Mouse (Mus musculus): Measurements from ENCODE around the gene Slc2a4. TPM values are rescaled to one million over a fixed set of nuclear protein-coding genes. Genes with fewer than 3 reads are reported as not detected.
"Not testable (repeated sequence)": the region's sequence is repeated elsewhere in the genome, so short reads cannot be mapped to it uniquely, and the experiment has no call there.

Gene Slc2a4
- polyA plus RNA-seq, 1 experiment from 2014 or later = 25.9 TPM

GRCm38 (mm10) chr11:69970222-69970621 lies 22.2 kb upstream of the Slc2a4 start:
- no peak for ATAC-seq (ENCODE audit: insufficient number of reproducible peaks, low FRiP score)
- Histone ChIP-seq H3K36me3 (peaks cover 67% of the 10 kb centered on the region), H3K27me3 (replicated peaks) (peaks cover 30% of the 10 kb centered on the region), H3K4me3 (no peak overlapping the region), H3K9me3 (replicated peaks) (no peaks in the 10 kb centered on the region), H3K9ac (no peak overlapping the region), H3K4me2 (no peak overlapping the region), H3K27ac (ENCODE audit: poor library complexity, severe bottlenecking) (no peak overlapping the region), H3K4me1 (replicated peaks) (peaks cover 17% of the 10 kb centered on the region)
- WGBS = 83% methylated on average over 6 of the region's 6 CpGs

GRCm38 (mm10) chr11:69968793-69969192 lies 20.8 kb upstream of the Slc2a4 start:
- 80% methylated on average over 4 of the region's 4 CpGs for whole genome bisulfite sequencing
- no peak overlapping the region for H3K27ac ChIP-seq (ENCODE audit: poor library complexity, severe bottlenecking)
- H3K4me3 ChIP-seq = no peak overlapping the region
- no peak overlapping the region for H3K9ac ChIP-seq
- no peak overlapping the region for H3K4me2 ChIP-seq
- peaks cover 44% of the 10 kb centered on the region for H3K27me3 ChIP-seq (replicated peaks)
- peaks cover 53% of the 10 kb centered on the region for H3K36me3 ChIP-seq
- ATAC-seq (ENCODE audit: insufficient number of reproducible peaks, low FRiP score) = no peak
- H3K4me1 ChIP-seq (replicated peaks) = peaks cover 18% of the 10 kb centered on the region
- H3K9me3 ChIP-seq (replicated peaks) = no peaks in the 10 kb centered on the region

GRCm38 (mm10) chr11:69966860-69967517 lies 19.0 kb upstream of the Slc2a4 start:
- Histone ChIP-seq H3K4me3 (peak overlapping the region; percentile 49), H3K27ac (ENCODE audit: poor library complexity, severe bottlenecking) (no peak overlapping the region), H3K4me2 (peak overlapping the region; percentile 76), H3K36me3 (peaks cover 36% of the 10 kb centered on the region), H3K9me3 (replicated peaks) (no peaks in the 10 kb centered on the region), H3K27me3 (replicated peaks) (peaks cover 61% of the 10 kb centered on the region), H3K4me1 (replicated peaks) (peaks cover 18% of the 10 kb centered on the region), H3K9ac (peak overlapping the region; percentile 64)
- WGBS = 34% methylated on average over 17 of the region's 17 CpGs
- no peak for ATAC-seq (ENCODE audit: insufficient number of reproducible peaks, low FRiP score)

- peaks cover 31% of the 10 kb centered on the region for H3K36me3 ChIP-seq
- peak overlapping the region; percentile 76 for H3K4me2 ChIP-seq
- 1% methylated on average over 59 of the region's 59 CpGs for WGBS
- peaks cover 68% of the 10 kb centered on the region for H3K27me3 ChIP-seq (replicated peaks)
- H3K27ac ChIP-seq (ENCODE audit: poor library complexity, severe bottlenecking) = no peak overlapping the region
- H3K4me1 ChIP-seq (replicated peaks) = peaks cover 18% of the 10 kb centered on the region
- H3K9ac ChIP-seq = peak overlapping the region; percentile 64
- H3K4me3 ChIP-seq = peak overlapping the region; percentile 49
- ATAC-seq (ENCODE audit: insufficient number of reproducible peaks, low FRiP score) = peak; percentile 58; the same call in 1 of the 2 replicates
- H3K9me3 ChIP-seq (replicated peaks) = no peaks in the 10 kb centered on the region
These were observed 18.2 kb upstream of the Slc2a4 start for GRCm38 (mm10) chr11:69966006-69966859.

- Histone ChIP-seq H3K4me1 (replicated peaks) (peaks cover 18% of the 10 kb centered on the region), H3K4me2 (peak overlapping the region; percentile 76), H3K9me3 (replicated peaks) (no peaks in the 10 kb centered on the region), H3K36me3 (peaks cover 27% of the 10 kb centered on the region), H3K9ac (peak overlapping the region; percentile 64; the same call in 1 of the 2 replicates), H3K27me3 (replicated peaks) (peaks cover 68% of the 10 kb centered on the region), H3K4me3 (peak overlapping the region; percentile 49), H3K27ac (ENCODE audit: poor library complexity, severe bottlenecking) (no peak overlapping the region)
- 3% methylated on average over 49 of the region's 49 CpGs for WGBS
- no peak for ATAC-seq (ENCODE audit: insufficient number of reproducible peaks, low FRiP score)
These were observed 17.4 kb upstream of the Slc2a4 start for GRCm38 (mm10) chr11:69965271-69966005.

GRCm38 (mm10) chr11:69964650-69965270 lies 16.8 kb upstream of the Slc2a4 start, which contains the start of gene Cldn7:
TSS of gene Cldn7 (plus strand) at chr11:69964779.
- peak within 1 kb of the TSS; percentile 76 for H3K4me2 ChIP-seq
- no peak within 1 kb of the TSS for H3K27ac ChIP-seq (ENCODE audit: poor library complexity, severe bottlenecking)
- no peak for ATAC-seq (ENCODE audit: insufficient number of reproducible peaks, low FRiP score)
- peak within 1 kb of the TSS; percentile 49 for H3K4me3 ChIP-seq
- H3K27me3 ChIP-seq (replicated peaks) = peaks cover 68% of the 10 kb centered on the region
- peaks cover 18% of the 10 kb centered on the region for H3K4me1 ChIP-seq (replicated peaks)
- no peak within 1 kb of the TSS for H3K9ac ChIP-seq
- H3K9me3 ChIP-seq (replicated peaks) = no peaks in the 10 kb centered on the region
- peaks cover 21% of the 10 kb centered on the region for H3K36me3 ChIP-seq
- 10% methylated on average over 24 of the region's 24 CpGs for WGBS

GRCm38 (mm10) chr11:69961841-69962240 lies 13.9 kb upstream of the Slc2a4 start:
- H3K4me1 ChIP-seq (replicated peaks) = peaks cover 16% of the 10 kb centered on the region
- no peaks in the 10 kb centered on the region for H3K9me3 ChIP-seq (replicated peaks)
- ATAC-seq (ENCODE audit: insufficient number of reproducible peaks, low FRiP score) = no peak
- peaks cover 59% of the 10 kb centered on the region for H3K27me3 ChIP-seq (replicated peaks)
- H3K36me3 ChIP-seq = no peaks in the 10 kb centered on the region
- H3K4me3 ChIP-seq = no peak overlapping the region
- H3K4me2 ChIP-seq = no peak overlapping the region
- no peak overlapping the region for H3K27ac ChIP-seq (ENCODE audit: poor library complexity, severe bottlenecking)
- H3K9ac ChIP-seq = no peak overlapping the region
- whole genome bisulfite sequencing = 43% methylated on average over 5 of the region's 5 CpGs

GRCm38 (mm10) chr11:69960616-69961015 lies 12.6 kb upstream of the Slc2a4 start:
- H3K4me1 ChIP-seq (replicated peaks) = peaks cover 4% of the 10 kb centered on the region
- ATAC-seq (ENCODE audit: insufficient number of reproducible peaks, low FRiP score) = no peak
- peaks cover 50% of the 10 kb centered on the region for H3K27me3 ChIP-seq (replicated peaks)
- H3K27ac ChIP-seq (ENCODE audit: poor library complexity, severe bottlenecking) = no peak overlapping the region
- WGBS = 27% methylated on average over 5 of the region's 5 CpGs
- H3K36me3 ChIP-seq = no peaks in the 10 kb centered on the region
- H3K4me3 ChIP-seq = no peak overlapping the region
- H3K9me3 ChIP-seq (replicated peaks) = no peaks in the 10 kb centered on the region
- no peak overlapping the region for H3K9ac ChIP-seq
- H3K4me2 ChIP-seq = no peak overlapping the region

GRCm38 (mm10) chr11:69956218-69956617 lies 8.2 kb upstream of the Slc2a4 start:
- Histone ChIP-seq H3K9ac (no peak overlapping the region), H3K4me1 (replicated peaks) (peaks cover 9% of the 10 kb centered on the region; the same call in 1 of the 2 replicates), H3K36me3 (no peaks in the 10 kb centered on the region), H3K9me3 (replicated peaks) (no peaks in the 10 kb centered on the region), H3K4me3 (no peak overlapping the region), H3K4me2 (no peak overlapping the region), H3K27ac (ENCODE audit: poor library complexity, severe bottlenecking) (no peak overlapping the region), H3K27me3 (replicated peaks) (peaks cover 9% of the 10 kb centered on the region)
- WGBS = 61% methylated on average over 1 of the region's 1 CpGs
- no peak for ATAC-seq (ENCODE audit: insufficient number of reproducible peaks, low FRiP score)

GRCm38 (mm10) chr11:69955618-69956017 lies 7.6 kb upstream of the Slc2a4 start:
- H3K27me3 ChIP-seq (replicated peaks); H3K4me2 ChIP-seq; ATAC-seq (ENCODE audit: insufficient number of reproducible peaks, low FRiP score); H3K4me3 ChIP-seq; H3K36me3 ChIP-seq; H3K4me1 ChIP-seq (replicated peaks); H3K9me3 ChIP-seq (replicated peaks); H3K27ac ChIP-seq (ENCODE audit: poor library complexity, severe bottlenecking); H3K9ac ChIP-seq: not testable (repeated sequence)
- WGBS = 65% methylated on average over 4 of the region's 4 CpGs

All from heart, embryonic 12.5 days (tissue).